Mouse (Mus musculus): ENCODE results near the gene Cox19.

Gene Cox19

GRCm38 (mm10) chr5:139364911-139365571, 13.8 kb upstream of the Cox19 start:
- in situ Hi-C loops (cut with MboI; ENCODE audit: unreplicated experiment in 2 of 2) = loop anchor here (5.0 to 10.0 kb wide), 6 partner anchors 37 to 380 kb away; partner anchors contain the start of gene 3110082I17Rik (in 1 of the 2)

- in situ Hi-C loops (cut with MboI; ENCODE audit: unreplicated experiment in 2 of 2) = loop anchor here (5.0 to 10.0 kb wide), 6 partner anchors 38 to 380 kb away; partner anchors contain the start of gene 3110082I17Rik (in 1 of the 2)
Observed at GRCm38 (mm10) chr5:139364260-139364910, 13.2 kb upstream of the Cox19 start.

- in situ Hi-C loops (cut with MboI; ENCODE audit: unreplicated experiment in 2 of 2) = loop anchor here (5.0 to 10.0 kb wide), 6 partner anchors 38 to 381 kb away; partner anchors contain the start of gene 3110082I17Rik (in 1 of the 2)
Observed at GRCm38 (mm10) chr5:139363858-139364257, 12.6 kb upstream of the Cox19 start.

GRCm38 (mm10) chr5:139359244-139359643, 8.0 kb upstream of the Cox19 start:
- in situ Hi-C loops (cut with MboI; ENCODE audit: unreplicated experiment in 2 of 2) = loop anchor here (5.0 to 10.0 kb wide), 2 partner anchors 284 to 512 kb away; no protein-coding TSS in a partner anchor

- in situ Hi-C loops (cut with MboI; ENCODE audit: unreplicated experiment in 2 of 2) = loop anchor here (5.0 to 10.0 kb wide), 2 partner anchors 284 to 511 kb away; no protein-coding TSS in a partner anchor
Observed at GRCm38 (mm10) chr5:139358653-139359052, 7.4 kb upstream of the Cox19 start.

- in situ Hi-C loops (cut with MboI; ENCODE audit: unreplicated experiment in 2 of 2) = loop anchor here (5.0 to 10.0 kb wide), 2 partner anchors 281 to 508 kb away; no protein-coding TSS in a partner anchor
Observed at GRCm38 (mm10) chr5:139355235-139355772, 4.1 kb upstream of the Cox19 start.

- in situ Hi-C loops (cut with MboI; ENCODE audit: unreplicated experiment in 2 of 2) = loop anchor here in 1 of 2 experiments (10.0 kb wide), 1 partner anchor 279 kb away; no protein-coding TSS in a partner anchor
Observed at GRCm38 (mm10) chr5:139353946-139354345, 2.7 kb upstream of the Cox19 start.

- in situ Hi-C loops (cut with MboI; ENCODE audit: unreplicated experiment in 2 of 2) = loop anchor here in 1 of 2 experiments (10.0 kb wide), 1 partner anchor 279 kb away; no protein-coding TSS in a partner anchor
Observed at GRCm38 (mm10) chr5:139353496-139353895, 2.3 kb upstream of the Cox19 start.

GRCm38 (mm10) chr5:139352317-139352716, 1.1 kb upstream of the Cox19 start, which contains the start of gene Cyp2w1:
Gene Cyp2w1, plus strand, starts transcription at chr5:139352617.
- in situ Hi-C loops (cut with MboI; ENCODE audit: unreplicated experiment in 2 of 2) = loop anchor here in 1 of 2 experiments (10.0 kb wide), 1 partner anchor 278 kb away; no protein-coding TSS in a partner anchor

GRCm38 (mm10) chr5:139351628-139352027, 410 bp upstream of the Cox19 start:
- in situ Hi-C loops (cut with MboI; ENCODE audit: unreplicated experiment in 2 of 2) = loop anchor here in 1 of 2 experiments (10.0 kb wide), 1 partner anchor 277 kb away; no protein-coding TSS in a partner anchor

GRCm38 (mm10) chr5:139349713-139350112, 1.5 kb downstream of the Cox19 start:
- in situ Hi-C loops (cut with MboI; ENCODE audit: unreplicated experiment in 2 of 2) = loop anchor here in 1 of 2 experiments (10.0 kb wide), 1 partner anchor 275 kb away; no protein-coding TSS in a partner anchor

- in situ Hi-C loops (cut with MboI; ENCODE audit: unreplicated experiment in 2 of 2) = no loop called here
Observed at GRCm38 (mm10) chr5:139347225-139347624, 4.0 kb downstream of the Cox19 start.

- in situ Hi-C loops (cut with MboI; ENCODE audit: unreplicated experiment in 2 of 2) = no loop called here
Observed at GRCm38 (mm10) chr5:139345364-139345714, 5.9 kb downstream of the Cox19 start.

GRCm38 (mm10) chr5:139344687-139345363, 6.4 kb downstream of the Cox19 start:
- in situ Hi-C loops (cut with MboI; ENCODE audit: unreplicated experiment in 2 of 2) = no loop called here

GRCm38 (mm10) chr5:139344021-139344686, 7.1 kb downstream of the Cox19 start:
- in situ Hi-C loops (cut with MboI; ENCODE audit: unreplicated experiment in 2 of 2) = no loop called here

- in situ Hi-C loops (cut with MboI; ENCODE audit: unreplicated experiment in 2 of 2) = loop anchor here in 1 of 2 experiments (10.0 kb wide), 1 partner anchor 416 kb away; no protein-coding TSS in a partner anchor
Observed at GRCm38 (mm10) chr5:139338891-139339290, 12.3 kb downstream of the Cox19 start.

GRCm38 (mm10) chr5:139338403-139338802, 12.8 kb downstream of the Cox19 start:
- in situ Hi-C loops (cut with MboI; ENCODE audit: unreplicated experiment in 2 of 2) = loop anchor here in 1 of 2 experiments (10.0 kb wide), 1 partner anchor 416 kb away; no protein-coding TSS in a partner anchor

GRCm38 (mm10) chr5:139337826-139338370, 13.3 kb downstream of the Cox19 start:
- in situ Hi-C loops (cut with MboI; ENCODE audit: unreplicated experiment in 2 of 2) = loop anchor here in 1 of 2 experiments (10.0 kb wide), 1 partner anchor 417 kb away; no protein-coding TSS in a partner anchor

GRCm38 (mm10) chr5:139335634-139336033, 15.6 kb downstream of the Cox19 start:
- in situ Hi-C loops (cut with MboI; ENCODE audit: unreplicated experiment in 2 of 2) = loop anchor here in 1 of 2 experiments (10.0 kb wide), 1 partner anchor 419 kb away; no protein-coding TSS in a partner anchor

Measured in v-Abl transformed pro-B cells (cell line).